Comparison of ENCODE assay signal across 26 mouse cellular contexts in the genomic region with DNA sequence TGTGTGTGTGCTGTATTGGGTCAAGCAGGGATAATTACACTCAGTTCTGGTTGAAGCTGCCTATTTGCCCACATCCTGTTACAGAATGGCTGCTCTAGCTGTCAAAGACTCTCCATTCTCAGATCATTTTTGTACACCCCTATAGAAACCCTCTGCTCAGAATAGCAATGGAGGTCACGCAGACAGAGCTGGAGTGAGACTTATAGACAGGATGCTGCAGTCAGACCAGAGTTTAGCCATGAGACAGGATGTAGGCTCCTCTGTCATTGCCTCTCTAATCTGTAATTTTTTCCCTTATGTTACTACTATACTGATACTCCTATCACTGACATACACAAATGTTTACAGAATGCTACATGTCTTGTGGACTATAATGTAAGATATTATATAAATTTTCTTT.
DNase-seq lines count a peak whose midpoint lies in the region; ATAC-seq and TF ChIP-seq lines count a peak whose summit lies in the region.
"Had no signal": no experiment of that assay in that cellular context is flagged by ENCODE, and none has a peak within 500 bp of the region (broad histone marks: within the 10 kb centered on the region; RNA-seq: fewer than 3 reads in every experiment).

No protein-coding gene starts in this region.

- ATAC-seq in heart, embryonic 13.5 days (ENCODE audit: extremely low read depth, insufficient number of reproducible peaks, low FRiP score, low TSS enrichment): no peak
- peak; percentile 59 for ATAC-seq in activated CD4-positive, CD25-positive, alpha-beta regulatory T cell, adult 4 months
- no peak for ATAC-seq in midbrain, postnatal 0 days (ENCODE audit: low FRiP score)
- ATAC-seq: Patski had no signal

- no peaks in the 10 kb centered on the region for H3K36me3 ChIP-seq in heart, embryonic 13.5 days
- 0 out of 2 replicates have a peak, but pooled peaks cover 2% of the 10 kb centered on the region for H3K36me3 ChIP-seq in midbrain, postnatal 0 days (ENCODE audit: insufficient read depth, low read length)
- H3K36me3 ChIP-seq: embryonic facial prominence, embryonic 13.5 days; embryonic facial prominence, embryonic 15.5 days; forebrain, embryonic 10.5 days; forebrain, embryonic 12.5 days; G1E had no signal

- WGBS in heart, embryonic 13.5 days: 71% methylated on average over 1 of the region's 1 CpGs
- 85% methylated on average over 1 of the region's 1 CpGs for WGBS in midbrain, postnatal 0 days

- no peaks in the 10 kb centered on the region for H3K27me3 ChIP-seq in heart, embryonic 13.5 days (replicated peaks)
- no peaks in the 10 kb centered on the region for H3K27me3 ChIP-seq in midbrain, postnatal 0 days (ENCODE audit: insufficient read depth, low read length)
- H3K27me3 ChIP-seq: CH12.LX; embryonic facial prominence, embryonic 13.5 days; embryonic facial prominence, embryonic 15.5 days; forebrain, embryonic 12.5 days; Patski had no signal

- no peak overlapping the region for H3K4me2 ChIP-seq in heart, embryonic 13.5 days
- H3K4me2 ChIP-seq in midbrain, postnatal 0 days (ENCODE audit: low read depth, low read length, poor library complexity, severe bottlenecking): no peak overlapping the region
- H3K4me2 ChIP-seq: embryonic facial prominence, embryonic 13.5 days; embryonic facial prominence, embryonic 15.5 days; forebrain, embryonic 12.5 days had no signal

- no peak for TF ChIP-seq CTCF in midbrain, postnatal 0 days (IDR thresholded peaks at IDR 0.05)

- peaks cover 19% of the 10 kb centered on the region for H3K4me1 ChIP-seq in heart, embryonic 13.5 days
- 0 out of 2 replicates have a peak, but pooled peaks cover 3% of the 10 kb centered on the region for H3K4me1 ChIP-seq in midbrain, postnatal 0 days (ENCODE audit: insufficient read depth, low read length)
- H3K4me1 ChIP-seq: embryonic facial prominence, embryonic 13.5 days; embryonic facial prominence, embryonic 15.5 days; forebrain, embryonic 10.5 days; forebrain, embryonic 12.5 days had no signal

- no peak for DNase-seq in heart, postnatal 10 days
- peak; percentile 17 for DNase-seq in thymus, postnatal 0 days (ENCODE audit: low spot score)
- no peak for DNase-seq in thymus, postnatal 25 days
- DNase-seq in kidney, postnatal 4 days: no peak
- DNase-seq in midbrain, postnatal 0 days (ENCODE audit: low spot score): no peak
- DNase-seq: adrenal gland, adult 2 months; adrenal gland, postnatal 10 days; adrenal gland, postnatal 25 days; B cell, adult 2 months; cerebellum, adult 11 months; cerebellum, adult 18-20 months; cerebellum, adult 8-10 months; cerebellum, adult 9-11 months; cerebellum, postnatal 14 days; cerebellum, postnatal 36 days; embryo, embryonic 11 days had no signal

- intact Hi-C loops in heart, postnatal 10 days (cut with DNase I): no loop called here

- no peaks in the 10 kb centered on the region for H3K9me3 ChIP-seq in heart, embryonic 13.5 days
- H3K9me3 ChIP-seq in midbrain, postnatal 0 days (ENCODE audit: low read length): no peaks in the 10 kb centered on the region
- H3K9me3 ChIP-seq: embryonic facial prominence, embryonic 13.5 days; embryonic facial prominence, embryonic 15.5 days; forebrain, embryonic 10.5 days; forebrain, embryonic 12.5 days; G1E had no signal

- H3K27ac ChIP-seq in heart, embryonic 13.5 days (replicated peaks): peak overlapping the region; percentile 3; the same call in 1 of the 2 replicates
- H3K27ac ChIP-seq in midbrain, postnatal 0 days (ENCODE audit: low read depth, low read length): no peak overlapping the region
- H3K27ac ChIP-seq: embryonic facial prominence, embryonic 13.5 days; embryonic facial prominence, embryonic 15.5 days; forebrain, embryonic 10.5 days; forebrain, embryonic 12.5 days had no signal

- no peak overlapping the region for H3K4me3 ChIP-seq in heart, embryonic 13.5 days
- no peak overlapping the region for H3K4me3 ChIP-seq in midbrain, postnatal 0 days (ENCODE audit: low read depth, low read length)
- H3K4me3 ChIP-seq: embryonic facial prominence, embryonic 13.5 days; embryonic facial prominence, embryonic 15.5 days; erythroblast, embryonic 14.5 days; forebrain, embryonic 10.5 days; forebrain, embryonic 12.5 days had no signal

- H3K9ac ChIP-seq in heart, embryonic 13.5 days: no peak overlapping the region
- no peak overlapping the region for H3K9ac ChIP-seq in midbrain, postnatal 0 days (replicated peaks; ENCODE audit: low read length, poor library complexity, severe bottlenecking)
- H3K9ac ChIP-seq: embryonic facial prominence, embryonic 13.5 days; embryonic facial prominence, embryonic 15.5 days; forebrain, embryonic 12.5 days had no signal
